9 mouse cellular contexts compared by ENCODE assay signal in the genomic region with DNA sequence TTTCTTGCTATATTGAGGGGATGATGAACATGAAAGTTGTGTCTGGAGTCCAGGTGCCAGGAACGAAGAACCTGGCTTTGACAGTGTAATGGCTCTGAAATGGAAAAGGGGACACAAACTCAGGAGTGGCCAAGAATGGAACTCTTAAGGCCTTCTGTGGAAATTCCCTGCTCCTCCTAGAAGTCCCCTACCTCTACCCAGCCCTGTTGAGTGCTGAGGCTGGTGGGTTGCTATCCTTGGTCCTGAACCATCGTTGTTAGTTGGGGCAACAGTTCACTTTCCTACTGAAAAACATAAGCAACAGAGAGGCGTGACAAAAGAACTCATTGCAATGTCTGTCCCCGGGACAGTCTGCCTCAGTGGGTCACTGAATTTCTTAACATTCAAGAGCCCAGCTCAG. TPM values are rescaled to one million over a fixed set of nuclear protein-coding genes. Genes with fewer than 3 reads are reported as not detected.
DNase-seq lines count a peak whose midpoint lies in the region; ATAC-seq lines count a peak whose summit lies in the region.
"Had no signal": no experiment of that assay in that cellular context is flagged by ENCODE, and none has a peak within 500 bp of the region (broad histone marks: within the 10 kb centered on the region; RNA-seq: fewer than 3 reads in every experiment).

No protein-coding gene starts in this region.

- peak overlapping the region; percentile 64; the same call in 1 of the 2 replicates for H3K4me2 ChIP-seq in liver, embryonic 11.5 days

- H3K27ac ChIP-seq in liver, embryonic 11.5 days (ENCODE audit: low read depth, low read length), result 0 out of 2 replicates have a peak overlapping the region, but pooled peaks have one; percentile 59

- intact Hi-C loops in heart, postnatal 10 days (cut with DNase I), result no loop called here
- intact Hi-C loops in gastrocnemius, postnatal 14 days (cut with DNase I; ENCODE audit: low total_unique reads), result no loop called here

- 31% methylated on average over 4 of the region's 4 CpGs for WGBS in liver, embryonic 11.5 days

- no peak for ATAC-seq in liver, embryonic 11.5 days (replicated peaks; ENCODE audit: low FRiP score)
- ATAC-seq: intestine, embryonic 16.5 days had no signal

- no peaks in the 10 kb centered on the region for H3K36me3 ChIP-seq in liver, embryonic 11.5 days (ENCODE audit: control insufficient read depth, insufficient read depth, low read length)

- no peak overlapping the region for H3K4me3 ChIP-seq in liver, embryonic 11.5 days (ENCODE audit: low read depth, low read length)

- no peaks in the 10 kb centered on the region for H3K9me3 ChIP-seq in liver, embryonic 11.5 days (ENCODE audit: control insufficient read depth, low read length)

- peak; percentile 36 to 74 for DNase-seq in heart, postnatal 10 days
- no peak for DNase-seq in heart, adult 8-10 months (ENCODE audit: low spot score)
- DNase-seq in 3T3-L1 (ENCODE audit: low read depth, low spot score) (peak; percentile 79), R1 (ENCODE audit: low read depth, low spot score) (peak; percentile 72)
- peak; percentile 57 for DNase-seq in liver, embryonic 11.5 days (ENCODE audit: low spot score)
- no peak for DNase-seq in cerebellum, adult 8-10 months
- DNase-seq in cerebellum, postnatal 10 days, result no peak
- DNase-seq in gastrocnemius, postnatal 14 days, result no peak

- H3K27me3 ChIP-seq in liver, embryonic 11.5 days (replicated peaks; ENCODE audit: control insufficient read depth, insufficient read depth, low read length), result peaks cover 17% of the 10 kb centered on the region

- no peak overlapping the region for H3K9ac ChIP-seq in liver, embryonic 11.5 days (ENCODE audit: low read depth, low read length)

- H3K4me1 ChIP-seq in liver, embryonic 11.5 days (replicated peaks; ENCODE audit: control insufficient read depth, insufficient read depth, low read length), result peaks cover 22% of the 10 kb centered on the region

RNA-seq across cellular contexts. Expression of gene Cpeb3, which starts 30.7 kb away (rescaled TPM):
- total RNA-seq in heart, postnatal 10 days (2021), result 10 to 100 TPM; 58.2 to 58.4 TPM
- 100 to 1,000 TPM in 1 of 4 experiments, 10 to 100 TPM in 3; 77.7 to 103 (median 89.0) TPM for total RNA-seq in heart, adult 8-10 months (2022)
- polyA plus RNA-seq in liver, embryonic 11.5 days (2014; fragmentation: Nextera tagmentation; extraction: Ambion mirVana), result 1.3 and 2.0 TPM in 2 replicates
- total RNA-seq in gastrocnemius, postnatal 14 days (2021), result 10 to 100 TPM; 33.6 to 37.2 TPM

RNA-seq across cellular contexts. Expression of gene March5, which starts 31.8 kb away (rescaled TPM):
- total RNA-seq in heart, postnatal 10 days (2021), result 10 to 100 TPM; 85.0 to 95.3 TPM
- total RNA-seq in heart, adult 8-10 months (2022), result 10 to 100 TPM; 72.4 to 87.0 (median 78.7) TPM
- 117 and 130 TPM in 2 replicates for polyA plus RNA-seq in liver, embryonic 11.5 days (2014; fragmentation: Nextera tagmentation; extraction: Ambion mirVana)
- 10 to 100 TPM; 61.5 to 64.8 TPM for total RNA-seq in gastrocnemius, postnatal 14 days (2021)

Comparison
In these comparisons a context has a peak if more than half of its experiments do, and no peak if none do; other contexts are left out.
1. DNase-seq: peak in heart, postnatal 10 days (2 of 2), 3T3-L1 (single experiment), R1 (single experiment) and liver, embryonic 11.5 days (single experiment); none in heart, adult 8-10 months (single experiment), cerebellum, adult 8-10 months (single experiment), cerebellum, postnatal 10 days (0 of 2) and gastrocnemius, postnatal 14 days (single experiment).